Mouse (Mus musculus) cerebellum, adult 9-11 months (tissue): Measurements from ENCODE around the gene Tpm3.
"Not testable (repeated sequence)": the region's sequence is repeated elsewhere in the genome, so short reads cannot be mapped to it uniquely, and the experiment has no call there.

Experiments used
- DNase-seq: peaks from one replicate; pipeline ENCODE4 v3.0.0; 2022

Gene Tpm3

GRCm38 (mm10) chr3:90084790-90085189 is 12.3 kb downstream of the Tpm3 start:
- no peak for DNase-seq

- no peak for DNase-seq
These were observed 12.8 kb downstream of the Tpm3 start for GRCm38 (mm10) chr3:90085281-90085680.

- DNase-seq: no peak
These were observed 13.6 kb downstream of the Tpm3 start for GRCm38 (mm10) chr3:90086068-90086467.

GRCm38 (mm10) chr3:90088617-90089016 is 16.2 kb downstream of the Tpm3 start:
- no peak for DNase-seq

GRCm38 (mm10) chr3:90090892-90091291 is 18.4 kb downstream of the Tpm3 start:
- no peak for DNase-seq

GRCm38 (mm10) chr3:90094453-90094852 is 22.0 kb downstream of the Tpm3 start:
- DNase-seq: no peak

GRCm38 (mm10) chr3:90097928-90098327 is 25.5 kb downstream of the Tpm3 start:
- DNase-seq: no peak

- DNase-seq: no peak
These were observed 28.6 kb downstream of the Tpm3 start for GRCm38 (mm10) chr3:90101010-90101409.

- no peak for DNase-seq
These were observed 29.2 kb downstream of the Tpm3 start for GRCm38 (mm10) chr3:90101673-90102072.

GRCm38 (mm10) chr3:90102239-90102638 is 29.8 kb downstream of the Tpm3 start:
- no peak for DNase-seq

- no peak for DNase-seq
These were observed 30.7 kb downstream of the Tpm3 start for GRCm38 (mm10) chr3:90103176-90103575.

- DNase-seq: no peak
These were observed 31.5 kb downstream of the Tpm3 start, which contains the start of gene Nup210l for GRCm38 (mm10) chr3:90103938-90104337. Nup210l (plus strand) TSS chr3:90104132.

- DNase-seq: no peak
These were observed 39.3 kb downstream of the Tpm3 start for GRCm38 (mm10) chr3:90111706-90112105.

GRCm38 (mm10) chr3:90114342-90114741 is 41.9 kb downstream of the Tpm3 start:
- DNase-seq: no peak

- DNase-seq: no peak
These were observed 43.1 kb downstream of the Tpm3 start for GRCm38 (mm10) chr3:90115526-90115925.

GRCm38 (mm10) chr3:90118132-90118790 is 45.8 kb downstream of the Tpm3 start:
- DNase-seq: peak; percentile 23

- not testable (repeated sequence) for DNase-seq
These were observed 49.6 kb downstream of the Tpm3 start for GRCm38 (mm10) chr3:90122036-90122435.

GRCm38 (mm10) chr3:90125710-90126109 is 53.3 kb downstream of the Tpm3 start:
- DNase-seq: no peak

- DNase-seq: no peak
These were observed 55.4 kb downstream of the Tpm3 start for GRCm38 (mm10) chr3:90127881-90128280.

GRCm38 (mm10) chr3:90132745-90133144 is 60.3 kb downstream of the Tpm3 start:
- no peak for DNase-seq

- DNase-seq: no peak
These were observed 60.9 kb downstream of the Tpm3 start for GRCm38 (mm10) chr3:90133331-90133730.

GRCm38 (mm10) chr3:90134483-90134882 is 62.0 kb downstream of the Tpm3 start:
- no peak for DNase-seq

- DNase-seq: no peak
These were observed 62.5 kb downstream of the Tpm3 start for GRCm38 (mm10) chr3:90134993-90135392.

- no peak for DNase-seq
These were observed 64.2 kb downstream of the Tpm3 start for GRCm38 (mm10) chr3:90136660-90137059.

GRCm38 (mm10) chr3:90137606-90138005 is 65.2 kb downstream of the Tpm3 start:
- DNase-seq: no peak
